Comparison of ENCODE assay signal across 9 mouse cellular contexts in the genomic region with DNA sequence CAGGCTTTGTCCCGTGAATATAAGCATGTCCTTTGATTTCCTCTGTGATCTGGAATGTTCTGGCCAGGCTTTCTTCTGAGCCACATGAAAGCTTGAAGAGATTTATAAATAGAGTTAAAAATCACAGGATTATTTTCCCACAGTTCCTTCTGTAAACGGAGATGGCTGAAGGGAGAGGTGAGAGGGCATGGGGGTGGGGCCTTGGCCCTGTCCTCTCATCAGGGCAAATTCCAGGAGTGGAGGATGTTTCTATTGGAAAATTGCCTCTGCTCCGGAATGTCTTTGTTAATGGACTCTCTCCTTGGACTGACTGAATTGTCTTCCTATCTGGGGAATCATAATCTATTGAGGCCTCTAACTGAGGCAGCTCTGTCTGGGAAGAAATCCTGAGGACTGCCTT. TPM values are rescaled to one million over a fixed set of nuclear protein-coding genes. Genes with fewer than 3 reads are reported as not detected.
DNase-seq lines count a peak whose midpoint lies in the region; ATAC-seq lines count a peak whose summit lies in the region.
"Had no signal": no experiment of that assay in that cellular context is flagged by ENCODE, and none has a peak within 500 bp of the region (broad histone marks: within the 10 kb centered on the region; RNA-seq: fewer than 3 reads in every experiment).

No protein-coding gene starts in this region.

- ATAC-seq in lung, embryonic 16.5 days (ENCODE audit: low read depth) = peak; percentile 72
- no peak for ATAC-seq in inflammation-experienced regulatory T-cells, adult 6 months

- H3K27me3 ChIP-seq in lung, embryonic 16.5 days (ENCODE audit: control insufficient read depth, insufficient read depth, low read depth, low read length) = no peaks in the 10 kb centered on the region
- H3K27me3 ChIP-seq: neural tube, embryonic 12.5 days had no signal

- no peak overlapping the region for H3K4me2 ChIP-seq in lung, embryonic 16.5 days (ENCODE audit: low read depth, low read length)
- H3K4me2 ChIP-seq: neural tube, embryonic 12.5 days had no signal

- WGBS in lung, embryonic 16.5 days = 8% methylated on average over 3 of the region's 3 CpGs

- no peaks in the 10 kb centered on the region for H3K4me1 ChIP-seq in brown adipose tissue, adult 24 weeks (ENCODE audit: control insufficient read depth, insufficient read depth, insufficient read length, low read length)
- H3K4me1 ChIP-seq in lung, embryonic 16.5 days (replicated peaks; ENCODE audit: control insufficient read depth, insufficient read depth, low read length) = no peaks in the 10 kb centered on the region

- peak; percentile 38 for DNase-seq in ZHBTc4 (ENCODE audit: low read depth, low spot score)
- DNase-seq in kidney, adult 18-20 months = peak; percentile 64
- no peak for DNase-seq in cerebellum, postnatal 14 days
- no peak for DNase-seq in gastrocnemius, postnatal 4 days (ENCODE audit: low spot score in 2 of 2)

- H3K36me3 ChIP-seq in lung, embryonic 16.5 days (ENCODE audit: control insufficient read depth, insufficient read depth, low read length) = no peaks in the 10 kb centered on the region
- H3K36me3 ChIP-seq: neural tube, embryonic 12.5 days had no signal

- 0 out of 2 replicates have a peak, but pooled peaks cover 6% of the 10 kb centered on the region for H3K9me3 ChIP-seq in lung, embryonic 16.5 days (ENCODE audit: control insufficient read depth, low read length)
- H3K9me3 ChIP-seq: neural tube, embryonic 12.5 days had no signal

- no peak overlapping the region for H3K9ac ChIP-seq in lung, embryonic 16.5 days (ENCODE audit: low read length)
- H3K9ac ChIP-seq: neural tube, embryonic 12.5 days had no signal

- H3K4me3 ChIP-seq in brown adipose tissue, adult 24 weeks (ENCODE audit: insufficient read depth, low read depth, low read length) = no peak overlapping the region
- H3K4me3 ChIP-seq in lung, embryonic 16.5 days (ENCODE audit: low read length) = no peak overlapping the region
- H3K4me3 ChIP-seq: neural tube, embryonic 12.5 days had no signal

- 0 out of 2 replicates have a peak overlapping the region, but pooled peaks have one; percentile 8 for H3K27ac ChIP-seq in brown adipose tissue, adult 24 weeks (replicated peaks; ENCODE audit: low read depth, low read length)
- no peak overlapping the region for H3K27ac ChIP-seq in lung, embryonic 16.5 days (ENCODE audit: low read length)
- H3K27ac ChIP-seq: macrophage; neural tube, embryonic 12.5 days had no signal

RNA-seq across cellular contexts. Expression of a gene that starts 15.6 kb away (rescaled TPM):
- not detected in 2 replicates for polyA plus RNA-seq in brown adipose tissue, adult 24 weeks (2012; ENCODE audit: insufficient read depth, insufficient read length, missing spikeins)
- polyA plus RNA-seq in lung, embryonic 16.5 days (2015; fragmentation: Nextera tagmentation; extraction: Ambion mirVana) = 3.3 and 3.6 TPM in 2 replicates
- polyA plus RNA-seq in inflammation-experienced regulatory T-cells, adult 6 months (2017; shearing (Covaris generic)) = not detected
- 10 to 100 TPM; 33.5 to 43.2 TPM for total RNA-seq in gastrocnemius, postnatal 4 days (2021)

RNA-seq across cellular contexts. Expression of a gene that starts 19.0 kb away (rescaled TPM):
- 71.5 and 105 TPM in 2 replicates for polyA plus RNA-seq in brown adipose tissue, adult 24 weeks (2012; ENCODE audit: insufficient read depth, insufficient read length, missing spikeins)
- 52.8 and 57.4 TPM in 2 replicates for polyA plus RNA-seq in lung, embryonic 16.5 days (2015; fragmentation: Nextera tagmentation; extraction: Ambion mirVana)
- polyA plus RNA-seq in inflammation-experienced regulatory T-cells, adult 6 months (2017; shearing (Covaris generic)) = 10 to 100 TPM; 17.4 to 33.0 (median 17.9) TPM
- 100 to 1,000 TPM; 122 to 139 TPM for total RNA-seq in gastrocnemius, postnatal 4 days (2021)

Comparison
In these comparisons a context has a peak if more than half of its experiments do, and no peak if none do; other contexts are left out.
1. DNase-seq: peak in ZHBTc4 (single experiment) and kidney, adult 18-20 months (single experiment); none in cerebellum, postnatal 14 days (0 of 2) and gastrocnemius, postnatal 4 days (0 of 2).